Mouse (Mus musculus): Measurements from ENCODE around the gene Nudt17.
"Not testable (repeated sequence)": the region's sequence is repeated elsewhere in the genome, so short reads cannot be mapped to it uniquely, and the experiment has no call there.

Gene Nudt17

GRCm38 (mm10) chr3:96669727-96670468, 38.5 kb downstream of the Nudt17 start, which contains the start of gene Ankrd35:
Ankrd35 (plus strand) TSS chr3:96670131.
- DNase-seq (ENCODE audit: low spot score) = peak; percentile 84

- no peak for DNase-seq (ENCODE audit: low spot score)
Observed at GRCm38 (mm10) chr3:96668424-96669067, 39.8 kb downstream of the Nudt17 start.

- no peak for DNase-seq (ENCODE audit: low spot score)
Observed at GRCm38 (mm10) chr3:96667316-96667715, 41.0 kb downstream of the Nudt17 start.

- no peak for DNase-seq (ENCODE audit: low spot score)
Observed at GRCm38 (mm10) chr3:96666916-96667315, 41.4 kb downstream of the Nudt17 start.

- not testable (repeated sequence) for DNase-seq (ENCODE audit: low spot score)
Observed at GRCm38 (mm10) chr3:96665732-96666363, 42.5 kb downstream of the Nudt17 start.

GRCm38 (mm10) chr3:96663432-96664239, 44.7 kb downstream of the Nudt17 start:
- peak; percentile 62 for DNase-seq (ENCODE audit: low spot score)

- no peak for DNase-seq (ENCODE audit: low spot score)
Observed at GRCm38 (mm10) chr3:96662731-96663316, 45.5 kb downstream of the Nudt17 start.

- no peak for DNase-seq (ENCODE audit: low spot score)
Observed at GRCm38 (mm10) chr3:96660901-96661300, 47.5 kb downstream of the Nudt17 start.
